Mouse (Mus musculus): ENCODE data around the gene 6030458C11Rik. TPM values are rescaled to one million over a fixed set of nuclear protein-coding genes. Genes with fewer than 3 reads are reported as not detected.
A peak's percentile ranks its signal among the peaks of the same experiment; 100 is the strongest.

The 6030458C11Rik gene
- total and polyA plus RNA-seq, 3 experiments, result 7.3 to 14.1 (median 13.2) TPM

GRCm38 (mm10) chr15:12858645-12859044, 34.2 kb upstream of the 6030458C11Rik start:
- Histone ChIP-seq H3K4me3 (no peak overlapping the region), H3K27me3 (ENCODE audit: control insufficient read depth, insufficient read depth, low read length) (no peaks in the 10 kb centered on the region), H3K79me2 (replicated peaks; ENCODE audit: control insufficient read depth, insufficient read depth, low read length) (no peaks in the 10 kb centered on the region), H3K27ac (no peak overlapping the region), H3K4me1 (ENCODE audit: control insufficient read depth, insufficient read depth, low read length) (no peaks in the 10 kb centered on the region), H3K9ac (ENCODE audit: low read depth, low read length) (no peak overlapping the region), H3K36me3 (ENCODE audit: control insufficient read depth, insufficient read depth, low read length) (no peaks in the 10 kb centered on the region)
- intact Hi-C loops (cut with DNase I), result no loop called here
- DNase-seq, result no peak
- TF ChIP-seq CTCF (IDR thresholded peaks at IDR 0.05), result no peak
- no peak for TF ChIP-seq EP300 (IDR thresholded peaks at IDR 0.05; ENCODE audit: insufficient read depth, low read depth, low read length)
- TF ChIP-seq POLR2A (IDR thresholded peaks at IDR 0.05; ENCODE audit: insufficient read depth, low read depth, low read length), result no peak
- WGBS, result 97% methylated on average over 3 of the region's 3 CpGs

DNA sequence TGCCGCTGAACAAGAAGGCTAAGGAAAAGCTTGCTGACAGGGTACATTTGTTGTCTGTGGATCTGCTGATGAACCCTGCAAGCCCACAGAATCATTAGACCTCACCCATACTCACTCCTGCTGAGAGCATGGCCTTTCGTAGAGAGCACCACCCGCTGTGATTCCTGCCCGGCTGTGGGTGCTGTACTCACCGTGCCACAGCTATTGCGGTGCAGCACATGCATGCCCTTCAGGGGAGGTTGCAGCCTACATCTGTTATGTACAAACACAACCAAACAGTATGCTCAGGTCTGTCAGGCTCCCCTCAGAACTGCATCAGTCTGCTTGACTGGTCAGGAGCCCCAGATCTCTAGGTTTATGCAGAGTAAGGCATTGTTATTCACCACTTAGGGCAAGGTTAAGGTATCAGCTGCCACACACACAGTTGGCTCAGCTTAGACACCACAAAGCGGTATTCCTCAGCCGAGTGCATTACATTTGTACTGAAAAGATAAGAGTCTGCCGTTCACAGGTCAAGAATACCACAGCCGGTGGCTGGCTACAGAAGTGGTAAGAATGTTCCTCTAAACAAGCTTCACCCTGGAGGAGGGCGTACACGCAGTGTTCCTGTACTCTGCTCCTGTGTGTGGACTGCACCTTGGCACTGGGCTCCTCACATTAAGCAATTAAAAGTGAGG, 33.5 kb upstream of the 6030458C11Rik start:
- no peaks in the 10 kb centered on the region for H3K36me3 ChIP-seq (ENCODE audit: control insufficient read depth, insufficient read depth, low read length)
- no peak overlapping the region for H3K27ac ChIP-seq
- DNase-seq, result no peak
- no peak overlapping the region for H3K4me3 ChIP-seq
- no peaks in the 10 kb centered on the region for H3K4me1 ChIP-seq (ENCODE audit: control insufficient read depth, insufficient read depth, low read length)
- no peaks in the 10 kb centered on the region for H3K27me3 ChIP-seq (ENCODE audit: control insufficient read depth, insufficient read depth, low read length)
- no peak for TF ChIP-seq POLR2A (IDR thresholded peaks at IDR 0.05; ENCODE audit: insufficient read depth, low read depth, low read length)
- TF ChIP-seq EP300 (IDR thresholded peaks at IDR 0.05; ENCODE audit: insufficient read depth, low read depth, low read length), result no peak
- TF ChIP-seq CTCF (IDR thresholded peaks at IDR 0.05), result no peak
- WGBS, result 65% methylated on average over 12 of the region's 12 CpGs
- no peaks in the 10 kb centered on the region for H3K79me2 ChIP-seq (replicated peaks; ENCODE audit: control insufficient read depth, insufficient read depth, low read length)
- intact Hi-C loops (cut with DNase I), result no loop called here
- no peak overlapping the region for H3K9ac ChIP-seq (ENCODE audit: low read depth, low read length)

- 94% methylated on average over 6 of the region's 6 CpGs for WGBS
- Histone ChIP-seq H3K4me3 (no peak overlapping the region), H3K27ac (no peak overlapping the region), H3K36me3 (ENCODE audit: control insufficient read depth, insufficient read depth, low read length) (no peaks in the 10 kb centered on the region), H3K79me2 (replicated peaks; ENCODE audit: control insufficient read depth, insufficient read depth, low read length) (no peaks in the 10 kb centered on the region), H3K27me3 (ENCODE audit: control insufficient read depth, insufficient read depth, low read length) (no peaks in the 10 kb centered on the region), H3K9ac (ENCODE audit: low read depth, low read length) (no peak overlapping the region), H3K4me1 (ENCODE audit: control insufficient read depth, insufficient read depth, low read length) (no peaks in the 10 kb centered on the region)
- no peak for TF ChIP-seq EP300 (IDR thresholded peaks at IDR 0.05; ENCODE audit: insufficient read depth, low read depth, low read length)
- TF ChIP-seq POLR2A (IDR thresholded peaks at IDR 0.05; ENCODE audit: insufficient read depth, low read depth, low read length), result no peak
- no peak for TF ChIP-seq CTCF (IDR thresholded peaks at IDR 0.05)
- intact Hi-C loops (cut with DNase I), result no loop called here
- no peak for DNase-seq
These were observed 32.3 kb upstream of the 6030458C11Rik start for GRCm38 (mm10) chr15:12856780-12857179.

GRCm38 (mm10) chr15:12853471-12853870, 29.0 kb upstream of the 6030458C11Rik start:
- intact Hi-C loops (cut with DNase I), result no loop called here
- Histone ChIP-seq H3K4me3 (no peak overlapping the region), H3K27ac (no peak overlapping the region), H3K4me1 (ENCODE audit: control insufficient read depth, insufficient read depth, low read length) (no peaks in the 10 kb centered on the region), H3K79me2 (replicated peaks; ENCODE audit: control insufficient read depth, insufficient read depth, low read length) (no peaks in the 10 kb centered on the region), H3K9ac (ENCODE audit: low read depth, low read length) (no peak overlapping the region), H3K36me3 (ENCODE audit: control insufficient read depth, insufficient read depth, low read length) (no peaks in the 10 kb centered on the region; the same call in 1 of the 2 replicates), H3K27me3 (ENCODE audit: control insufficient read depth, insufficient read depth, low read length) (no peaks in the 10 kb centered on the region)
- no peak for TF ChIP-seq CTCF (IDR thresholded peaks at IDR 0.05)
- TF ChIP-seq EP300 (IDR thresholded peaks at IDR 0.05; ENCODE audit: insufficient read depth, low read depth, low read length), result no peak
- TF ChIP-seq POLR2A (IDR thresholded peaks at IDR 0.05; ENCODE audit: insufficient read depth, low read depth, low read length), result no peak
- no peak for DNase-seq
- WGBS, result 95% methylated on average over 8 of the region's 8 CpGs

DNA sequence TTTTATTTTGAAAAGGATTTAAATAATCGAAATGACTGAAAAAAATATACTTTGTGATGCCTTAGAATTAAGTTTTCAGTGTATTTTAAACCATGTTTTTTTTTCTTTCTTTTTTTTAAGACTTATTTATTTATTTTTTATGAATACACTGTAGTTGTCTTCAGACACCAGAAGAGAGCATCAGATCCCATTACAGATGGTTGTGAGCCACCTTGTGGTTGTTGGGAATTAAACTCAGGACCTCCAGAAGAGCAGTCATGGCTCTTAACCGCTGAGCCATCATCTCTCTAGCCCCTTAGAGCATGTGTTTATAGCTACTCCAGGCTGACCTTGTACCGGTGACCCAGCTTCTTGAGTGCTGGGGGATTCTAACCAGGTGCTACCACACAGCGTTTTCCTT, 24.9 kb upstream of the 6030458C11Rik start:
- no peaks in the 10 kb centered on the region for H3K27me3 ChIP-seq (ENCODE audit: control insufficient read depth, insufficient read depth, low read length)
- WGBS, result 68% methylated on average over 4 of the region's 4 CpGs
- H3K4me1 ChIP-seq (ENCODE audit: control insufficient read depth, insufficient read depth, low read length), result no peaks in the 10 kb centered on the region
- TF ChIP-seq POLR2A (IDR thresholded peaks at IDR 0.05; ENCODE audit: insufficient read depth, low read depth, low read length) (no peak), EP300 (IDR thresholded peaks at IDR 0.05; ENCODE audit: insufficient read depth, low read depth, low read length) (no peak), CTCF (IDR thresholded peaks at IDR 0.05) (0 out of 2 replicates have a peak, but pooled peaks have one; percentile 16)
- H3K27ac ChIP-seq, result no peak overlapping the region
- no peaks in the 10 kb centered on the region; the same call in 1 of the 2 replicates for H3K36me3 ChIP-seq (ENCODE audit: control insufficient read depth, insufficient read depth, low read length)
- no peak for DNase-seq
- H3K9ac ChIP-seq (ENCODE audit: low read depth, low read length), result no peak overlapping the region
- no peaks in the 10 kb centered on the region for H3K79me2 ChIP-seq (replicated peaks; ENCODE audit: control insufficient read depth, insufficient read depth, low read length)
- intact Hi-C loops (cut with DNase I), result no loop called here
- no peak overlapping the region for H3K4me3 ChIP-seq

DNA sequence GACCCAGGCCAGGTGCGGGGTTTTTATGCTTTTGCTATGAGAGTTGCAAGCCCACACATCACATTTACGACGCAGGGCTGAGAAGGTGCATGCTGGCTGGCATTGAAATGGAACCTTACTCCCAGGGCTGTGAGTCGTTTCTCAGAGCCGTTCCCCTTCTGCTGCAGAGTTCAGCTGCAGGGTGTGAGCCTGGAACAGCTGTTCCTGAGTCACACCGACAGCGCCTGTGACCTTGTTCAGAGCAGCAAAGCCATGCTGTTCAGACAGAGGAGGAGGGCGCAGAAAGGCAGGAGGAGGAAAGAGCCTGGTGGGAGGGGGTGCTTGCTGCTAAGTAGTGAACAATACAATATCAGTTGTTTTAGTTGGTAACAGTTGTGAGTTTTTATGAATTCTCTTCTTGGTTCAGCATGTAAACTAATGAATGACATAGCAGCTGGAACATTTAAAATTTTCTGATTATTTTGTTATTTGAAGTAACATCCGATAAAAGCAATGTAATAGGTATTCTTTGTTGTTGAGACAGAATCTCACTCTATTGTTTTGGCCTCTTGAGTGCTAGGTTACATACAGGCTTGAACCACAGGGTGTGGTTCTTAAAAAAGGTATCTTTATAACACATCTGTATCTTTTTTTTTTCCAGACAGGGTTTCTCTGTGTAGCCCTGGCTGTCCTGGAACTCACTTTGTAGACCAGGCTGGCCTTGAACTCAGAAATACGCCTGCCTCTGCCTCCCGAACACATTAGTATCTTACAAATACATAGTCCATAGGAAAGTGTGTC, 23.9 kb upstream of the 6030458C11Rik start:
- Histone ChIP-seq H3K27ac (no peak overlapping the region), H3K36me3 (ENCODE audit: control insufficient read depth, insufficient read depth, low read length) (no peaks in the 10 kb centered on the region; the same call in 1 of the 2 replicates), H3K9ac (ENCODE audit: low read depth, low read length) (no peak overlapping the region), H3K4me3 (no peak overlapping the region), H3K27me3 (ENCODE audit: control insufficient read depth, insufficient read depth, low read length) (no peaks in the 10 kb centered on the region), H3K4me1 (ENCODE audit: control insufficient read depth, insufficient read depth, low read length) (no peaks in the 10 kb centered on the region), H3K79me2 (replicated peaks; ENCODE audit: control insufficient read depth, insufficient read depth, low read length) (no peaks in the 10 kb centered on the region)
- TF ChIP-seq POLR2A (IDR thresholded peaks at IDR 0.05; ENCODE audit: insufficient read depth, low read depth, low read length), result no peak
- no peak for TF ChIP-seq EP300 (IDR thresholded peaks at IDR 0.05; ENCODE audit: insufficient read depth, low read depth, low read length)
- TF ChIP-seq CTCF (IDR thresholded peaks at IDR 0.05), result no peak
- DNase-seq, result no peak
- intact Hi-C loops (cut with DNase I), result no loop called here
- WGBS, result 82% methylated on average over 11 of the region's 11 CpGs

All from heart, adult 2 months (tissue).